Mouse (Mus musculus): Measurements from ENCODE around the gene Olfr9.

GRCm38 (mm10) chr10:129010288-129010841, 21.1 kb downstream of the Olfr9 start, which contains the start of gene Olfr763:
- TF ChIP-seq POLR2A (IDR thresholded peaks at IDR 0.05; ENCODE audit: extremely low read depth, insufficient read depth, low read length): no peak
- TF ChIP-seq CTCF (IDR thresholded peaks at IDR 0.05; ENCODE audit: low read depth, low read length): no peak

Data from liver, adult 2 months (tissue).